Mouse (Mus musculus) G1E-ER4 (cell line): ENCODE results near the gene Kptn. TPM values are rescaled to one million over a fixed set of nuclear protein-coding genes. Genes with fewer than 3 reads are reported as not detected.

ENCODE experiments used
- GATA1 ChIP-seq: IDR thresholded peaks from one replicate; pipeline ENCODE4 v1.8.0; 2012; ENCODE audit warnings: low read length, inconsistent platforms
- polyA plus RNA-seq: library from polyadenylated mRNA; stranded (reverse); fragments of >175 nt; gene quantifications from 2 replicates; pipeline ENCODE4 v1.2.3, GENCODE M21; 2012

Kptn gene
- polyA plus RNA-seq, 1 experiment: 47.9 TPM

DNA sequence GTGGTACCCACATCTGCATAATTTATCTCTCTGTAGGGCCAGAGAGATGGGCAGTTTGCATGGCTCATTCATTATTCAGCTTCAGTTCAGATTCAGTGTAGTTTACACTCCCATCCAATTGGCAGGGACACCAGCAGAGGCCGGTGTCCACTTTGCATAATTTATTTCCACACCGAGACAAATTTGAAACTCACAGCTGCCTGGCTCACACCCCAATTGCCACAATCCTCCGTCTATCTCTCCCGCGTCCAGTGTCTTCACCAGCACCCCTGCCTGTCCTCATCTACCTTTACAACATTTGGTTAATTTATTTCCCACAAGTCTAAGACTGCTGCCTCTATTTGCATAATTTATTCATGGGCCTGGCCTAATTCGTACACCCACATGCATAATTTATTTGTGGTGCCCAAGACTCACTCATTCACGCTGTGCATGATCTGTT, 15.3 kb downstream of the Kptn start:
- TF ChIP-seq GATA1: no peak

DNA sequence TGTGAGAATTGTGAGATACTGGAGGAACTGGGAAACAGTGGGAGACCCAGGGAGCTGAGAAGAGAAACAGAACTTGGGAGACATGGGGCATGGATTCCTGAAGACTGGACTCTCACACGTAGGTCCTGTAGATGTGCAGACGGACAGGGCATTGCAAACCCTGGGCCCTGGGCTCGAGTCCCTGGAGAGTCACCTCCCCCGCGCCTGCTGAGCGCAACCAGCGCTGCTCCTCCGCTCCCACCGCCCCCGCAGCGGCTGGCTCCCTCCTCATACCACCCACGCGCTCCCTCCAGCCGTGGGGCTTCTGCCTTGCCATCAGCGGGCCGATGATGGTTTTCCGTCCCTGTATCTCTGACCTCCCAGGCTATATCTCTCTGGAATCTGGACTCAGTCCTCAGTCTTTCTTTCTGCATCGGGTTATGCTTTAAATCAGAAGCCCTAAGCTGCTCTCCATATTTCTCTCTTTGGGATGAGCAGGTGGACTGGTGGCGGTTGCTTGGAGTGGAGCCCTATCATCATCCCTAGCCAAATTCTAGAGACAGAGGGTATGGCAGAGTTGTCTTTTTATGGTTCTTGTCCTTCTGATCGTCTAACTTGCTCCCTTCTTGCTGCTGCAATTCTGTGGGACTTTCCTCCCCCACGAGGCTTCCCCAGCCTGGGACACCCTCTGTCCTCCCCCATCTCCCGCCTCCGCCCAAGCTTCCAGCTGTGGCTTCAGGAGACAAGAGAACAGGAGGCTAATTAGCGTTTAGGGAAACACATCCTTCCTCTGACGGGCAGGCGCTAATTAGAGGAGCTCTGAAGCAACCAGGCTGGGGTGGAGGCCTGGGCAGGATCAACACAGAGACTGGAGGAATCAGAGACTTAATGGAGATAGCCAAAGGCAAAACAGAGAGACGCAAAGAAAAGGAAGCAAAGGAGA, 27.1 kb downstream of the Kptn start:
- no peak for TF ChIP-seq GATA1

DNA sequence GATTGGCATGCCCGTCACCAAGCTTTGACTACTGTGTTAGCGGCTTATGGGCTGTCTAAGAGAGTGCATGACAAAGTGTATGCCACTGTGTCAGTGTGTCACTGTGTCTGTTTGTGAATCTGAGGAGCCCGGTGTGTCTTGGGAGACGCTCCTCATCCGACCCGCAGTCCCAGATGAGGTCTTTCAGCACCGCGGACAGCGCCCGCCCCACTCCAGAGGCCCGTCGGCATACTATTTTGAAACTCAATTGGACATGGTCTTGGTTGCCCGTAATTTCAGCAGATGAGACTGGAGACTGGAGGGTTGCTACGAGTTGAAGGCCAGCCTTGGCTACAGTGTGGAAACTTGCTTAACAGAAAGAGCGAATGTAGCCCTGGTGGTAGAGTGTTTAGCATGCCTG, 27.9 kb downstream of the Kptn start:
- TF ChIP-seq GATA1: no peak

DNA sequence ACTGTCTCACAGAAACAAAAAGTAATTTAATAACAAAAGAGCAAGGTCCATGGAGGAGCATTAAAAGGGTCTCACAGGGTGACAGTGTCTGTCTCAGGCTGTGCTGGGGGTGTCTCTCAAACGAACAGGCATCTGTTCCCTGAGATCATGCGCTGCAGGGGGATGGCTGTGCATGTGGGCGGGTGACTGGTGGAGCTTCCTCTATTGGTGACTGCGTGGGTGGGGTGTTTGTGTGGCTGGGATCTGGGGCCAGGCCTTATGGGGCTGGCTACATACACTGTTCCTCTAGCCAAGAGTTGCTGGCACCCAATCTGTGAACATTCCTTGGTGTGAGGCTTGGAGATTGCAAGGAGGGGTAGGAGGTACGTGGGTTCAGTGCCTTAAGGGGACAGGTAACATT, 29.5 kb downstream of the Kptn start:
- TF ChIP-seq GATA1: no peak

DNA sequence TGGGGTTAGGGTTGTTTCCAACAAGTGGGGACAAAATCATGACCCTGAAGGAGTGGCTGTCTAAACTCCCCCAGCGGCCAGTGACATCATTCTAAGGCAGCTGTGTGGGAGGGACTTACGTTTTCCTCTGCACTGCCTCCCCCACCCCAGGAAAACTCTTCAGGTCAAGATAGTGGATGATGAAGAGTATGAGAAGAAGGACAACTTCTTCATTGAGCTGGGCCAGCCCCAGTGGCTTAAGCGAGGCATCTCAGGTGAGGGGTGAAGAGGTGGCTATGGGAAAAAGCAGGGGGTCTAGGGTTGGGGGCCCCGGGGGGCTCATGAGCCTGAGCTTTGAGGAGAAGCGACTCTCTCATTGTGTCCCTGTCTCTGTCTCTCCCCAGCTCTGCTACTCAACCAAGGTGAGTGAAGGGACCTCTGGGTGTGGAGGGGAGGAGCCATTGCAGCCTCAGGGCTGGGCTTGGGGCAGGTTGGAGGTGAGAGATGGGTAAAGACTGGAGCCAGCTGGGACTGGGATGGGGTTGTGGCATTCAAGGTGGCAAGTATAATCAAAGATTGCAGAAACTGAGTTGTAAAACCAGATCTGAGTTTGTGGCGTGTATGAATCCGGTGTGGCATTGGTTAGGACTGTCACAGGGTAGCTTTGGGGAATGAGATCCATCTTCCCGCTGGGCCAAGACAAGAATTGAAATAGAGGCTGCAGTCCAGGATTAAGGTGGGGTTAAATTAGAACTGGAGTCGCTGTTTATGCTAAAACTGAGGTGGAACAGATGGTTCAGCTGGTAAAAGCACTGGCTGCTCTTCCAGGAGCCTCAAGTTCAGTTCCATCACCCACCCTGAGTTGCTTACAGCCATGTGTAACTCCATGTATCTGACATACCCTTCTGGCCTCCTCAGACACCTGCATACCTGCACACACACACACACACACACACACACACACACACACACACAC, 30.8 kb downstream of the Kptn start:
- TF ChIP-seq GATA1: no peak

DNA sequence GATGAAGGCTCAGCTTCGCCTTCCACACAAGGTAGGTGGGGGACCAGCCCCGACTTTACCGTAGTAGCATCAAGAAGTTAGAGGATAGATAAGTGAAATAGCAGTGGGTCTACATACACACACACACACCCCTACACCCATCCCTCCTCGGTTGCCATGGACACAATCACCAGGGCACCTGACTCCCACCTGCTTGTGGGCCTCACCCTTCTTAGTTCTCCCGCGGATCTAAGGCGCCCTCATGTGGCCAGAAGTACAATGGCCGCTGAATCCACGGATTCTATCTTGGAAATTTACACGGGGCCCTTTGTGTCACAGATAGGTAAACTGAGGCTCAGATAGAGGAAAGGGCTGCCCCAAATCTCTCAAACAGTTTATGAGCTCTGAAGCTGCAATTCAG, 33.8 kb downstream of the Kptn start:
- no peak for TF ChIP-seq GATA1

DNA sequence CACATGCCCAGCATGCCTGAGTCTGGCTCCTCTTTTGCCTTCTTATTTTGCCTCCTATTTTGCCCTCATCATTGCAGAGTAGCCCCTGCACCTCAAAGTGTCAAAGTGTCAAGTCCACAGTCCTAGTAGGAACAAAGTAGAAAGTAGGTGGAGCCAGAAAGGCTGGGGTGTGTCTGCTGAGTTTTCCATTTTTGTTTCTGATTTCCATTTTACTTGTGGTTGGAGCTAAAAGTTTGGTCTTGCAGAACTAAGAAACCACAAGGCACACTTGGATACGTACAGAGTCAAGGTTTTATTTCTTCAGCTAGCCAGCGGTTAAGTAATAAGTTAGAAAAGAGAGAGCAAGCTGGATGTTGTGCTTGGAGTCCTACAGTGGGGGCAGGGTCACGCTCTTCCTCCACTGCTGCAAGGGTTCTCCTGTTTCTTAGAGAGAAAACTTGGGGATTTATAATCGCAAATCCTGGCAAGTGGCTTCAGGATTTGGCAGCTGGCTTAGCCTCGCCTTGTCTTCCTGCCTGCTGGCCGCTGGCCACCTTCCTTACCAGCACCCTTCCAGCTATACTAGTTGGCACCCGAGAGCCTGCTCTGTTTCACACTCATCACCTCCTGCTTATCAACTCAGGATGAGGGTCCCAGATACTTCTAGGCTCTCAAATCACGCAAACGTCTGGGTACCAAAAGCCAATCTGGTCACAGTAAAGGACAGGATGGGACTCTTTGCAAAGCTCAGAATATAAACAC, 35.6 kb downstream of the Kptn start:
- TF ChIP-seq GATA1: no peak

DNA sequence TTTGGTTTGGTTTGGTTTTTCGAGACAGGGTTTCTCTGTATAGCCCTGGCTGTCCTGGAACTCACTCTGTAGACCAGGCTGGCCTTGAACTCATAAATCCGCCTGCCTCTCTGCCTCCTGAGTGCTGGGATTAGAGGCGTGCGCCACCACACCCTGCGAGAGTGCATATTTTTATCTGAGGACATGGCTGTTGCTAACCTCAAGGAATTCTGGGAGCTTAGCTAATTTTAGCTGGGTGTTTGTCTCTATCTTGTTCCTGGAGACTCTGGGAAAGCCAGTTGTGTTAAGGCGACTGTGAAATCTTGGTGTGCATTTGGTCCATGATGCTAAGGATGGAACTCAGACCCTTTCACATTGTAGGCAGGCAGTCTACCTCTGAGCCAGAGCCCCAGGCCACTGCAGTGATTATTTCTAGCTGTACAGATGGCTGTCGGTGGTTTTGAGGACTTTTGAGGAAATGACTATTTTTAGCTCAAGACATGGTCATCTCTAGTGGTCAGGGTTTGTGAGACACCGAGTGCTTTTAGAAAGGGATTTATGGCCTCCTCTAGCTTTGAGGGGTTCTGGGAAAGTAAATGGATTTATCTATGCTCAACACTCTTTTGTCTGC, 36.5 kb downstream of the Kptn start:
- no peak for TF ChIP-seq GATA1

DNA sequence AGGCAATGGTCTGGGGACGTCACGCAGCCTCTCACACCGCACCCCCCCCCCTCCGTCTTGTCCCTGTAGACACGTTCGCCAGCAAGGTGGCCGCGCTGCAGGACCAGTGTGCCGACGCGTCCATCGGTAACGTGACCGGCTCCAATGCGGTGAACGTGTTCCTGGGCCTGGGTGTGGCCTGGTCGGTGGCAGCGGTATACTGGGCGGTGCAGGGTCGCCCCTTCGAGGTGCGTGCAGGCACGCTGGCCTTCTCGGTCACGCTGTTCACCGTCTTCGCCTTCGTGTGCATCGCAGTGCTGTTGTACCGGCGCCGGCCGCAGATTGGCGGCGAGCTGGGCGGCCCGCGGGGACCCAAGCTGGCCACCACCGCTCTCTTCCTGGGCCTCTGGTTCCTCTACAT, 39.0 kb downstream of the Kptn start:
- TF ChIP-seq GATA1: no peak

DNA sequence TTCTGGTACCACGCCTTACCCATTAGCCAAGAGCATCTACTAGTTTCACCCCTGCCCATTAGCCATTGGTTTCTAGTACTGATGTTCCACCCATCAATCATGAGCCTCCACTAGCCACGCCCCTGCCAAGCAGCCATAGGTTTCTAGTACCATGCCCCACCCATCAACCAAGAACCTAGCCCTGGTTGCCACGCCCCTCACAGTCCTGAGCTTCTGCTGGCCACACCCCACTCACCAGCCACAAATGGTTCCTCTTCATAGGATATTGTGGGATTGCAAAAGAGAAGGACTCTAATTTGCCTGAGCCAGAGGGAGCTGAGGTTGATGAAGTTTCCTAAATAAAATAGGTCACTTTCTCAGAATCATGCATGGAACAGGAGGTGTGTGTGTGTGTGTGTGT, 41.0 kb downstream of the Kptn start:
- no peak for TF ChIP-seq GATA1

DNA sequence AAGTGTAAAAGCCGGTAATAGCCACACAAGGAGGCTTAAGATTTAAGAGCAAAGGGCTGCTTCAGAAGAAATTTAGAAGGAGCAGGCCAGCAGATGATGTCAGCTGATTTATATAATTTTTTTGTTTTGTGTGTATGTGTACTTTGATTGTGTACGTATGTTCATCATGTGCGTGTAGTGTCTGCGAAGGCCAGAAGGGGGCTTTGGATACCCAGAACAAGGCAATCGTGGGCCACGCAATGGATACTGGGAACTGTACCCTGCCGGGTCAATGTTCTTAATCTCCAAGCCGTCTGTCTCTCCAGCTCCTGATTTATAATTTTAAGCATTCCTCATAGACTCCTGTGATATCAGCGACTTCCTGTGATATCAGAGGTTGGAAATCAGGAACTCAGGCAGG, 41.6 kb downstream of the Kptn start:
- no peak for TF ChIP-seq GATA1

DNA sequence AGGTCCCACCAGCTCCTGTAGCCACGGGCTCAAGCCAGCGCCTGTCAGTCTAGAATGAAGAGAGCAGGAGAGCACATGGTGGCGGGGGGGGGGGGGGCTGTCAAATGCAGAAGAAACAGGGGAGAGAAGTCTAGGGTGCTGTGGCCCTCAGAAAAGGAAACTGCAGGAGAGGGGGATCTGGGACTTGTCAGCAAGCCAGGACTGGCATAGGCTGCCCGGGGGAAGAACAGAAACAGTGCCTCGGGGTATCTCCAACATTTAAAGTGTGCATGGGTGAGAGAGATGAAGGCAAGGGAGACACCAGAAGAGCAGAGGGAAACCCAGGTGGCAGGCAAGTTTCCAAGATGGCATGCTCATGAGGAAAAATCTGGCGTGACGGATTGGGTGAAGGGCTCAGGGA, 42.3 kb downstream of the Kptn start:
- no peak for TF ChIP-seq GATA1

DNA sequence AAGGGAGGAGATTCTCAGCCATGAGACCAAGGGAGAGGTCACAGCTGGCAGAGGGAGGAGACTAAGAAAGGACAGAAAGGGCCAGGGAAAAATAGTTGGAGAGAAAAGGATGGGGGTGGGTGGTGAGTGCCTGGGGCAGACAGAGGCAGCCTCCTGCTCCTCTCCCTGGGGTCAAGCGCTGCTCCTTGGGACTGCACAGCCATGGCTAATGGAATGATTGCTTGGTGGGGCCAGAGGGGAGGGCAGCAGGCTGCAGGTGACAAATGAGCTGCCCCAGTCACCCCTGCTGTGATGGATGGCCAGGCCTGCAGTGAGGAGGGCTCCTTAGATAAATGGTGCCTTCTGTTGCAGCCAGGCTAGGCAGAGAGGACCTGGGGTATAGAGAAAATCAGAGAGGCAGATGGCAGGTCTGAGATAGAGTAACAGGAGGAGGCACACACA, 52.5 kb downstream of the Kptn start:
- TF ChIP-seq GATA1: no peak

DNA sequence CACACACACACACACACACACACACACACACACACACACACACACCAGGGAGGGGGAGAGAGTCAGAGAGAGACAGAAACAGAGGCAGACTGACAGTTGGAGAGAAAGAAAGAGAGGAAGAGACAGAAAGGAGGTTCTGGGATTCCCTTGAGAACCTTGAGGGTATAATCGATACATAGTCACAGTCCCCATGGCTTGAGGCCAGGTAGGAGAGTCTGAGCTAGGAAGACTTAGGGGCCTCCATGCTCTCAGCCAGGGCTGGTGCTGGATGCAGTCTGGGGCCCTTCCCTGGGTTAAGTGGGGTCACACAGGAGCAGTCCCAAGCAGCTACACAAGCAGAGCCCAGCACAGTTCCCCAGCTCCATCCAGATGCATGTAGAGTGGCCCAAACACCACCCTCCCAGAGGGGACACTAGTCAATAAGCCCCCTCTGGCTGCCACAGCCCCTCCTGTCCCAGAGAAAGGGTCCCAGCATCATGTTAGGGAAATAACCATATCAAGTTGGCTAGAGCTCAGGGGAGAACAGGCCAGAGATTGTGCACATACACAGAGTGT, 53.0 kb downstream of the Kptn start:
- TF ChIP-seq GATA1: no peak

DNA sequence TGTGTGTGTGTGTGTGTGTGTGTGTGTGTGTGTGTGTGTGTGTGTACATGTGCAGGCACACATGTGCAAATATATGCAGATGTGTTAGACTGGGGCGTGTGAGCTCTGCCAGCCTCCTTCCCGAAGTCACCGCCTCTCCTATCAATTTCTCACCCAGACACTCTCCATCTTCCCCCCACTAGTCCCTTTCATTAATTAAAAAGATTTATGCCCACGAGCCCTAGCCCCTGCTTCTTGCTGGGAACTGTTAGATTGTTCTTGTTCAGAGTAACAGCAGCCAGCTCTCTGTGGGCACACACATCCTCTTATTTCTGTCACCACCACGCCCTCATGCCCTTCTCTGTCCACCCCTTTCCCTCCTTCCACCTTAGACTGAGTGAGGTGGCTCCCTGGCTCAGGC, 53.5 kb downstream of the Kptn start:
- no peak for TF ChIP-seq GATA1
